Mouse (Mus musculus): ENCODE data around the gene Slc12a6. TPM values are rescaled to one million over a fixed set of nuclear protein-coding genes. Genes with fewer than 3 reads are reported as not detected.

Slc12a6 gene
- total and polyA plus RNA-seq, 2 experiments from 2014 or later, result 6.5 to 48.1 TPM

GRCm38 (mm10) chr2:112348246-112348645, 82.6 kb downstream of the Slc12a6 start:
- no peaks in the 10 kb centered on the region for H3K9me3 ChIP-seq (replicated peaks; ENCODE audit: control insufficient read depth, low read length)
- no peak for ATAC-seq (ENCODE audit: insufficient read depth, low read depth)
- WGBS, result 83% methylated on average over 3 of the region's 3 CpGs
- peaks cover 72% of the 10 kb centered on the region for H3K36me3 ChIP-seq (replicated peaks; ENCODE audit: control insufficient read depth, insufficient read depth, low read length)
- TF ChIP-seq EP300 (IDR thresholded peaks at IDR 0.05; ENCODE audit: low read depth) (no peak), CTCF (IDR thresholded peaks at IDR 0.05; ENCODE audit: low read depth) (no peak)
- DNase-seq (ENCODE audit: low spot score), result no peak
- no peak overlapping the region for H3K4me2 ChIP-seq (ENCODE audit: low read depth, low read length)
- H3K27ac ChIP-seq (ENCODE audit: low read depth), result no peak overlapping the region
- no peak overlapping the region for H3K9ac ChIP-seq (replicated peaks; ENCODE audit: low read depth, low read length)
- no peaks in the 10 kb centered on the region for H3K4me1 ChIP-seq (ENCODE audit: control insufficient read depth, insufficient read depth)
- H3K27me3 ChIP-seq (ENCODE audit: control insufficient read depth, insufficient read depth, low read length), result no peaks in the 10 kb centered on the region
- no peak overlapping the region for H3K4me3 ChIP-seq (ENCODE audit: low read depth, low read length)

DNA sequence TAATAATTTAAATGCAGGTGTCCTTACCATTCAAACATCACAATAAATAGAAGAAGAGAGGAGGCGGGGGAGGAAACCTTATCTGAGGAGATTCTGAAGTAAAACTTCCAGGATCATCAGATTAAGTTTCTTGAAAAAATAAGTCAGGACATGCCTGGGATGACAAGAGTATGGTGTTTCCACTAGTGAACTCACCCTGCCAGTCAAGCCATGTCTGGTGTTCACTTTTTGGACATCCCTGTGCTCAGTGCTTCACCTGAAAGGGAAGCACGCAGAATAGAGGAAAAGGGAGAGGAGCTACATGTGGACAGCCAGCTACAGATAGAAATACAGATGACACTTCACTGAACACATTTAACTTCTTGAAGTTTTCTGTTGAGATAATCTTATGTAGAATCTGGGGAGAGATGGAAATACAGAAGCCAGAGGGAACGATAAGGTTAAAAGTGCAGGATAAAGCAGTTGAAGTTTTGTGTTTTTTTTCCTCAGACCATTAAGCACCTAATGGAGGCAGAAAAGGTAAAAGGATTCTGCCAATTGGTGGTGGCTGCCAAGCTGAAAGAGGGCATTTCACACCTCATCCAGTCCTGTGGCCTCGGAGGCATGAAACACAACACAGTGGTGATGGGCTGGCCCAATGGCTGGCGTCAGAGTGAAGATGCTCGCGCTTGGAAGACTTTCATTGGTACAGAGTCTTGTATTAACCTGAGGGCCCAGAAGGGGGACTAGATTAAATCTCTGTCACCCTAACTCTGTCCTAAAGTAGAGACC, 88.2 kb downstream of the Slc12a6 start:
- Histone ChIP-seq H3K4me3 (ENCODE audit: low read depth, low read length) (no peak overlapping the region), H3K36me3 (replicated peaks; ENCODE audit: control insufficient read depth, insufficient read depth, low read length) (peaks cover 88% of the 10 kb centered on the region)
- no peak for ATAC-seq (ENCODE audit: insufficient read depth, low read depth)

GRCm38 (mm10) chr2:112359611-112360010, 94.0 kb downstream of the Slc12a6 start:
- no peak overlapping the region for H3K9ac ChIP-seq (replicated peaks; ENCODE audit: low read depth, low read length)
- H3K9me3 ChIP-seq (replicated peaks; ENCODE audit: control insufficient read depth, low read length), result no peaks in the 10 kb centered on the region
- TF ChIP-seq CTCF (IDR thresholded peaks at IDR 0.05; ENCODE audit: low read depth), result no peak
- TF ChIP-seq EP300 (IDR thresholded peaks at IDR 0.05; ENCODE audit: low read depth), result no peak
- DNase-seq (ENCODE audit: low spot score) (no peak), ATAC-seq (ENCODE audit: insufficient read depth, low read depth) (no peak)
- H3K4me3 ChIP-seq (ENCODE audit: low read depth, low read length), result no peak overlapping the region
- no peak overlapping the region for H3K4me2 ChIP-seq (ENCODE audit: low read depth, low read length)
- H3K27me3 ChIP-seq (ENCODE audit: control insufficient read depth, insufficient read depth, low read length), result no peaks in the 10 kb centered on the region
- H3K36me3 ChIP-seq (replicated peaks; ENCODE audit: control insufficient read depth, insufficient read depth, low read length), result peaks cover 96% of the 10 kb centered on the region
- no peaks in the 10 kb centered on the region for H3K4me1 ChIP-seq (ENCODE audit: control insufficient read depth, insufficient read depth)
- WGBS, result 59% methylated on average over 2 of the region's 2 CpGs
- no peak overlapping the region for H3K27ac ChIP-seq (ENCODE audit: low read depth)

More for the DNA sequence above, 88.2 kb downstream of the Slc12a6 start:
- no peak for DNase-seq (ENCODE audit: low spot score)
- WGBS, result 83% methylated on average over 7 of the region's 7 CpGs
- no peaks in the 10 kb centered on the region for H3K27me3 ChIP-seq (ENCODE audit: control insufficient read depth, insufficient read depth, low read length)
- no peaks in the 10 kb centered on the region for H3K4me1 ChIP-seq (ENCODE audit: control insufficient read depth, insufficient read depth)
- no peaks in the 10 kb centered on the region for H3K9me3 ChIP-seq (replicated peaks; ENCODE audit: control insufficient read depth, low read length)
- no peak overlapping the region for H3K9ac ChIP-seq (replicated peaks; ENCODE audit: low read depth, low read length)
- no peak overlapping the region for H3K27ac ChIP-seq (ENCODE audit: low read depth)
- no peak overlapping the region for H3K4me2 ChIP-seq (ENCODE audit: low read depth, low read length)
- TF ChIP-seq CTCF (IDR thresholded peaks at IDR 0.05; ENCODE audit: low read depth) (no peak), EP300 (IDR thresholded peaks at IDR 0.05; ENCODE audit: low read depth) (no peak)

DNA sequence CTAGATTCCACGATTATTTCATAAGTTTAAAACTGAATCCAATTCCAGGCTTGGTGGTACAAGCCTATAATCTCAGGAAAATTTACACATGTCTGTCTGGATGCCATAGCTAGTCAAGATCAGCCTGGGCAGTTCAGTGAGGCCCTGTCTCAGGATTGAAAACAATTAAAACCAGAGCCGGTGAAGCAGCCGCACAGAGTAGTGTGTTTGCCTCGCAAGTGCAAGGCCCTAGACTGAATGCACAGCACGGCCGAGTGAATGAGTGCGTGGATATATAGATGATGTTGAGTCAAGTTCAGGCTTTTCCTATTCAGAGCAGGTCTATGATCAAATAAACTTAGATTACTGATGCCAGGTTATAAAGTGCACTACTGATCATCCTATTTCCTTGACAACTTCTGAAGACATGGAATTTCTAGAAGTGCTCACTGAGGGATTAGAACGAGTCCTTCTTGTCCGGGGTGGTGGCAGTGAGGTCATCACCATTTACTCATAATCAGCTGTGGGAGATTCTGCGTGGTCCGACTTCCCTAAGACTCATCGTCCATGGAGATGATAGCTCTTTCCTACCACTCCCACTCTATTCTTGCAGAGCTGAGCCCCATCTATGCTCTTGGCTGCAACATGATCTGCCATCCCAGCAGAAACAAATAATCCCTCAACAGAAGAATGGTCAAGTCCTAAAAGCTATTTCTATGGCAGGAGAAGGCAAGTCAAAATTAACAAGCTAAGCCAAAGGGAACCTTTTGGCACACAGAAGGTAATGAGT, 94.6 kb downstream of the Slc12a6 start:
- H3K36me3 ChIP-seq (replicated peaks; ENCODE audit: control insufficient read depth, insufficient read depth, low read length), result peaks cover 92% of the 10 kb centered on the region

GRCm38 (mm10) chr2:112360781-112361169, 95.2 kb downstream of the Slc12a6 start:
- no peak for ATAC-seq (ENCODE audit: insufficient read depth, low read depth)
- WGBS, result 79% methylated on average over 2 of the region's 2 CpGs
- DNase-seq (ENCODE audit: low spot score), result no peak
- Histone ChIP-seq H3K9me3 (replicated peaks; ENCODE audit: control insufficient read depth, low read length) (no peaks in the 10 kb centered on the region), H3K36me3 (replicated peaks; ENCODE audit: control insufficient read depth, insufficient read depth, low read length) (peaks cover 86% of the 10 kb centered on the region), H3K4me1 (ENCODE audit: control insufficient read depth, insufficient read depth) (no peaks in the 10 kb centered on the region), H3K4me3 (ENCODE audit: low read depth, low read length) (no peak overlapping the region), H3K4me2 (ENCODE audit: low read depth, low read length) (no peak overlapping the region), H3K27me3 (ENCODE audit: control insufficient read depth, insufficient read depth, low read length) (no peaks in the 10 kb centered on the region), H3K27ac (ENCODE audit: low read depth) (no peak overlapping the region), H3K9ac (replicated peaks; ENCODE audit: low read depth, low read length) (no peak overlapping the region)
- no peak for TF ChIP-seq CTCF (IDR thresholded peaks at IDR 0.05; ENCODE audit: low read depth)
- TF ChIP-seq EP300 (IDR thresholded peaks at IDR 0.05; ENCODE audit: low read depth), result no peak

More for the DNA sequence above, 94.6 kb downstream of the Slc12a6 start:
- WGBS, result 85% methylated on average over 12 of the region's 12 CpGs
- TF ChIP-seq CTCF (IDR thresholded peaks at IDR 0.05; ENCODE audit: low read depth), result no peak
- no peak for TF ChIP-seq EP300 (IDR thresholded peaks at IDR 0.05; ENCODE audit: low read depth)
- Histone ChIP-seq H3K27ac (ENCODE audit: low read depth) (no peak overlapping the region), H3K4me2 (ENCODE audit: low read depth, low read length) (no peak overlapping the region), H3K27me3 (ENCODE audit: control insufficient read depth, insufficient read depth, low read length) (no peaks in the 10 kb centered on the region), H3K9ac (replicated peaks; ENCODE audit: low read depth, low read length) (no peak overlapping the region), H3K9me3 (replicated peaks; ENCODE audit: control insufficient read depth, low read length) (no peaks in the 10 kb centered on the region), H3K4me3 (ENCODE audit: low read depth, low read length) (no peak overlapping the region), H3K4me1 (ENCODE audit: control insufficient read depth, insufficient read depth) (no peaks in the 10 kb centered on the region)
- ATAC-seq (ENCODE audit: insufficient read depth, low read depth) (no peak), DNase-seq (ENCODE audit: low spot score) (no peak)
